Mouse (Mus musculus): ENCODE measurements around the gene Tmub1. TPM values are rescaled to one million over a fixed set of nuclear protein-coding genes. Genes with fewer than 3 reads are reported as not detected.

Tmub1 gene
- polyA plus RNA-seq, 1 experiment, result 60.0 TPM

- Histone ChIP-seq H3K4me1 (ENCODE audit: control insufficient read depth, insufficient read depth, low read length) (peaks cover 16% of the 10 kb centered on the region; the same call in 1 of the 2 replicates), H3K27ac (ENCODE audit: insufficient read depth, low read depth, low read length) (peak overlapping the region; percentile 3), H3K4me3 (ENCODE audit: insufficient read depth, low read depth, low read length) (peak overlapping the region; percentile 70), H3K27me3 (replicated peaks; ENCODE audit: control insufficient read depth, insufficient read depth, low read length) (no peaks in the 10 kb centered on the region), H3K36me3 (ENCODE audit: control insufficient read depth, insufficient read depth, low read length) (no peaks in the 10 kb centered on the region; the same call in 1 of the 2 replicates)
- no peak for DNase-seq
- no peak for TF ChIP-seq POLR2A (IDR thresholded peaks at IDR 0.05; ENCODE audit: low read depth, low read length)
- TF ChIP-seq CTCF (conservative IDR thresholded peaks at IDR 0.05; ENCODE audit: insufficient read depth, insufficient read length, low read depth, low read length), result no peak
- 2% methylated on average over 29 of the region's 30 CpGs for WGBS
Measured at GRCm38 (mm10) chr5:24425421-24426036, 22.1 kb downstream of the Tmub1 start.

- Histone ChIP-seq H3K27me3 (replicated peaks; ENCODE audit: control insufficient read depth, insufficient read depth, low read length) (no peaks in the 10 kb centered on the region), H3K27ac (ENCODE audit: insufficient read depth, low read depth, low read length) (peak overlapping the region; percentile 99), H3K36me3 (ENCODE audit: control insufficient read depth, insufficient read depth, low read length) (no peaks in the 10 kb centered on the region; the same call in 1 of the 2 replicates), H3K4me1 (ENCODE audit: control insufficient read depth, insufficient read depth, low read length) (peaks cover 16% of the 10 kb centered on the region; the same call in 1 of the 2 replicates), H3K4me3 (ENCODE audit: insufficient read depth, low read depth, low read length) (peak overlapping the region; percentile 70)
- under 1% methylated on average over 58 of the region's 60 CpGs for WGBS
- DNase-seq, result peak; percentile 90
- TF ChIP-seq CTCF (conservative IDR thresholded peaks at IDR 0.05; ENCODE audit: insufficient read depth, insufficient read length, low read depth, low read length) (no peak), POLR2A (IDR thresholded peaks at IDR 0.05; ENCODE audit: low read depth, low read length) (no peak)
Measured at GRCm38 (mm10) chr5:24424861-24425411, 22.7 kb downstream of the Tmub1 start.

- Histone ChIP-seq H3K27me3 (replicated peaks; ENCODE audit: control insufficient read depth, insufficient read depth, low read length) (no peaks in the 10 kb centered on the region), H3K4me1 (ENCODE audit: control insufficient read depth, insufficient read depth, low read length) (peaks cover 16% of the 10 kb centered on the region; the same call in 1 of the 2 replicates), H3K27ac (ENCODE audit: insufficient read depth, low read depth, low read length) (peak overlapping the region; percentile 99), H3K36me3 (ENCODE audit: control insufficient read depth, insufficient read depth, low read length) (no peaks in the 10 kb centered on the region), H3K4me3 (ENCODE audit: insufficient read depth, low read depth, low read length) (peak overlapping the region; percentile 70)
- no peak for TF ChIP-seq POLR2A (IDR thresholded peaks at IDR 0.05; ENCODE audit: low read depth, low read length)
- no peak for TF ChIP-seq CTCF (conservative IDR thresholded peaks at IDR 0.05; ENCODE audit: insufficient read depth, insufficient read length, low read depth, low read length)
- WGBS, result 4% methylated on average over 21 of the region's 21 CpGs
- no peak for DNase-seq
Measured at GRCm38 (mm10) chr5:24424004-24424781, 23.5 kb downstream of the Tmub1 start.

- H3K4me1 ChIP-seq (ENCODE audit: control insufficient read depth, insufficient read depth, low read length), result peaks cover 14% of the 10 kb centered on the region; the same call in 1 of the 2 replicates
- TF ChIP-seq CTCF (conservative IDR thresholded peaks at IDR 0.05; ENCODE audit: insufficient read depth, insufficient read length, low read depth, low read length) (no peak), POLR2A (IDR thresholded peaks at IDR 0.05; ENCODE audit: low read depth, low read length) (peak; percentile 86)
- peak within 1 kb of the TSS; percentile 99 for H3K27ac ChIP-seq (ENCODE audit: insufficient read depth, low read depth, low read length)
- H3K4me3 ChIP-seq (ENCODE audit: insufficient read depth, low read depth, low read length), result peak within 1 kb of the TSS; percentile 70
- no peaks in the 10 kb centered on the region for H3K36me3 ChIP-seq (ENCODE audit: control insufficient read depth, insufficient read depth, low read length)
- under 1% methylated on average over 46 of the region's 46 CpGs for WGBS
- H3K27me3 ChIP-seq (replicated peaks; ENCODE audit: control insufficient read depth, insufficient read depth, low read length), result no peaks in the 10 kb centered on the region
- peak; percentile 100 for DNase-seq
Measured at GRCm38 (mm10) chr5:24423129-24424003, 24.3 kb downstream of the Tmub1 start, which contains the start of the genes Cdk5 and Slc4a2. Gene Cdk5 (minus strand): TSS chr5:24423530. Gene Slc4a2 (plus strand): TSS chr5:24423837.

GRCm38 (mm10) chr5:24420381-24420780 lies 27.3 kb downstream of the Tmub1 start:
- TF ChIP-seq CTCF (conservative IDR thresholded peaks at IDR 0.05; ENCODE audit: insufficient read depth, insufficient read length, low read depth, low read length), result no peak
- TF ChIP-seq POLR2A (IDR thresholded peaks at IDR 0.05; ENCODE audit: low read depth, low read length), result no peak

GRCm38 (mm10) chr5:24417587-24417986 lies 30.1 kb downstream of the Tmub1 start:
- H3K36me3 ChIP-seq (ENCODE audit: control insufficient read depth, insufficient read depth, low read length), result no peaks in the 10 kb centered on the region
- TF ChIP-seq CTCF (conservative IDR thresholded peaks at IDR 0.05; ENCODE audit: insufficient read depth, insufficient read length, low read depth, low read length), result no peak
- no peak for TF ChIP-seq POLR2A (IDR thresholded peaks at IDR 0.05; ENCODE audit: low read depth, low read length)
- no peak overlapping the region for H3K4me3 ChIP-seq (ENCODE audit: insufficient read depth, low read depth, low read length)
- H3K27ac ChIP-seq (ENCODE audit: insufficient read depth, low read depth, low read length), result no peak overlapping the region
- H3K27me3 ChIP-seq (replicated peaks; ENCODE audit: control insufficient read depth, insufficient read depth, low read length), result no peaks in the 10 kb centered on the region
- 93% methylated on average over 10 of the region's 10 CpGs for WGBS
- no peak for DNase-seq
- no peaks in the 10 kb centered on the region for H3K4me1 ChIP-seq (ENCODE audit: control insufficient read depth, insufficient read depth, low read length)

More at GRCm38 (mm10) chr5:24420381-24420780, 27.3 kb downstream of the Tmub1 start:
- H3K27me3 ChIP-seq (replicated peaks; ENCODE audit: control insufficient read depth, insufficient read depth, low read length), result no peaks in the 10 kb centered on the region
- DNase-seq, result no peak
- 95% methylated on average over 9 of the region's 9 CpGs for WGBS
- no peak overlapping the region for H3K27ac ChIP-seq (ENCODE audit: insufficient read depth, low read depth, low read length)
- H3K36me3 ChIP-seq (ENCODE audit: control insufficient read depth, insufficient read depth, low read length), result no peaks in the 10 kb centered on the region
- no peaks in the 10 kb centered on the region for H3K4me1 ChIP-seq (ENCODE audit: control insufficient read depth, insufficient read depth, low read length)
- H3K4me3 ChIP-seq (ENCODE audit: insufficient read depth, low read depth, low read length), result no peak overlapping the region

All from kidney, adult 2 months (tissue).